Mouse (Mus musculus) retina, postnatal 1 day (tissue): Measurements from ENCODE around the gene 4930572O03Rik.
"Not testable (repeated sequence)": the region's sequence is repeated elsewhere in the genome, so short reads cannot be mapped to it uniquely, and the experiment has no call there.

Experiments
- DNase-seq: peaks from one replicate; pipeline ENCODE4 v3.0.0-alpha.2; 2012

4930572O03Rik gene

DNA sequence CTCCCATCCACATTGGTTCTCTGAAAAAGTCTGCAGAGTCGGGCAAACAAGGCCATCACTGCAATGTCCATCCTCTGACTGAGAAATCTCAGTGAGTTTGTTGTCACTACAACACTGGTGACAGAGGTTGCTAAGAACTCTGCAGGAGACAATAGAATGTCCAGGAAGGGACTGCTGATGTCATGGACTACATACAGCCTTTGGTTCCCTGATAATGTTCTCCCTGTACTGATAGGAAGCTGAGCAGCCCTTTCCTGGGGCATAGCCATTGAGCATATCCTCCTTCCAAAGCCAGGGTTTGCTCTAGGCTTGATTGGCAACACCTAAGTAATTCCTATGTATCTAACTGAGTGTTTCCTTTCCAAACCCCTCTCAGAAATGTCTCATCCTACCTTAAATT lies at the start of gene 4930572O03Rik:
4930572O03Rik (minus strand) TSS at position 101 of the 400 bp plus-strand sequence.
- DNase-seq, result not testable (repeated sequence)

DNA sequence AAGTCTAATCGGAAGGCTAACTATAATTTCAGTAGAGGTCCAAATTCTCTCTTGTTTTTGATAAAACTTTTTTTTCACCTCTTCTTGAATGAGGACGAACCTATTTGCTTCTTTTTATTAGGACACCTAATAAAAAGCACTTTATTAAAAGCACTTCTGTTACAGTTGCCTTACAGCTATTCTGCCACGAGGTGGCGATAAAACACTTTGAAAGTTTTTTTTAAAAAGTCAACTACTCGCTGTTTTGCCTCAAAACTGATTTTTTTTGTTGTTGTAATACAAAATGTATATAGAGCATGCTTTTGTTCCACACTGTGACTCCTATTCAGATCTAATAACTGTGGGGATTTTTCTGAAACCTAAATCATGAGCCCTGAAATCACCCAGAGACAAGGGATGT lies 46.0 kb upstream of the 4930572O03Rik start:
- not testable (repeated sequence) for DNase-seq

DNA sequence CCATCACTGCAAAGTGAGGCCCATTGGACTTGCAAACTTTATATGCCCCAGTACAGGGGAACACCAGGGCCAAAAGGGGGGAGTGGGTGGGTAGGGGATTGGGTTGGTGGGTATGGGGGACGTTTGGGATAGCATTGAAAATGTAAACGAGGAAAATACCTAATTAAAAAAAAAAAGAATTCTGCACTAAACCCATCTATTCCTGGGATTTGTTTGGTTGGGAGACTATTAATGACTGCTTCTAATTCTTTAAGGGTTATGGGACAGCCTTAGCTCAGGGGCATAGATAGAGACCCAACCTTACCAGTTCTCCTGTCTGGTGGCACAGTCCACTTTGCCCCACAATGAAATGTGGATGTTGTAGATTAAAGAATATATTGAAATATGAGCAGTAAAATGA lies 40.9 kb upstream of the 4930572O03Rik start:
- not testable (repeated sequence) for DNase-seq

DNA sequence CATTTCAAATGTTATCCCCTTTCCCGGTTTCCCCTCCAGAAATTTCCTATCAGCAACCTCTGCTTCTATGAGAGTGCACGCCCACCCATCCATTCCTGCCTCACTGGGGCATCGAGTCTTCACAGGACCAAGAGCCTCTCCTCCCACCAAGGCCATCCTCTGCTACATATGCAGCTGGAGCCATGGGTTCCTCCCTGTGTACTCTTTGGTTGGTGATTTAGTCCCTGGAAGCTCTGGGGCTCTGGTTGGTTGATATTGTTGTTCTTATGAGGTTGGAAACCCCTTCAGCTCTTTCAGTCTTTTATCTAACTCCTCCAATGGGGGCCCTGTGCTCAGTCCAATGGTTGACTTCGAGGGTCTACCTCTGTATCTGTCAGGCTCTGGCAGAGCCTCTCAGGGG lies 35.0 kb upstream of the 4930572O03Rik start:
- DNase-seq, result not testable (repeated sequence)

DNA sequence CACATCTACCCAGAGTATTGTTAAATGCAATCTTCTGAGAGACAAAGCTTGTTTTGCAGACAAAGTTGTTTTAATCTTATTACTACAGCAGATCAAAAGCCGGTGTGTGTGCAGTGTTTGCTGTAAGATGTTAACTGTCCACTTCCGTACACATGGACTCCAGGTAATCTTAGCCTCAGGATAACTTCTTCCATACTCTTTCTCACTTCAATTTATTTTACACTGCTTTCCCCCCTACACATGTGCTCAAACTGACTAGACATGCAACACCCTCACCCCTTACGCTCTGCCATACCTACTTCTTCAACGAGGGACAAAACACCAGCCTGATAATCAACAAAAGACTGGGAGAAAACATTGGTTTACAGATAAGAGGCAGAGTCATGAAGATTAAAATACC lies 34.0 kb upstream of the 4930572O03Rik start:
- DNase-seq, result not testable (repeated sequence)

DNA sequence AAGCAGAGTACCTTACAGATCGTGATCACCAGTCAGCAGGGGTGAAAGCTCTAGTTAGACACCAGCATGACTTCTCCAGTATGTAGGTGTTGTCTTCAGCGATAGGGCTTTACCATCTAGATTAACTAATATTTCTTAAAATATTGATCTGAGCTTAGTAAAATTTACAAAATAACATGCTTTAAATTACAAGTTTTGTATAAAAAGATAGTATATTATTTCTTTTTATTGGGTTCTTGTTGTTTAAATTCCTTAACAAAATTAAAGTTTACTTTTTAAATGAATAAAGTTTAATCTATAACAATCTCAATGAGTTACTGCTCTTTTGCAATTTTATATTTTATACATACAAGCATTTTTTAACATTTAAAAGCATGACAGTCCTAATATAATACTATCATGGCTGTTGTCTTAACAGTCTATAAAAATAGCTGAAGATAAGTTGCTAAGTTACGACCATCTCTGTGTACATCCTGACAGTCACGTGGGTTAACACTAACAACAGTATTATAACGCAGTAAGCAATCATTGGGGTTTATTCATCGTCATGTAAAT lies 32.9 kb upstream of the 4930572O03Rik start:
- not testable (repeated sequence) for DNase-seq

DNA sequence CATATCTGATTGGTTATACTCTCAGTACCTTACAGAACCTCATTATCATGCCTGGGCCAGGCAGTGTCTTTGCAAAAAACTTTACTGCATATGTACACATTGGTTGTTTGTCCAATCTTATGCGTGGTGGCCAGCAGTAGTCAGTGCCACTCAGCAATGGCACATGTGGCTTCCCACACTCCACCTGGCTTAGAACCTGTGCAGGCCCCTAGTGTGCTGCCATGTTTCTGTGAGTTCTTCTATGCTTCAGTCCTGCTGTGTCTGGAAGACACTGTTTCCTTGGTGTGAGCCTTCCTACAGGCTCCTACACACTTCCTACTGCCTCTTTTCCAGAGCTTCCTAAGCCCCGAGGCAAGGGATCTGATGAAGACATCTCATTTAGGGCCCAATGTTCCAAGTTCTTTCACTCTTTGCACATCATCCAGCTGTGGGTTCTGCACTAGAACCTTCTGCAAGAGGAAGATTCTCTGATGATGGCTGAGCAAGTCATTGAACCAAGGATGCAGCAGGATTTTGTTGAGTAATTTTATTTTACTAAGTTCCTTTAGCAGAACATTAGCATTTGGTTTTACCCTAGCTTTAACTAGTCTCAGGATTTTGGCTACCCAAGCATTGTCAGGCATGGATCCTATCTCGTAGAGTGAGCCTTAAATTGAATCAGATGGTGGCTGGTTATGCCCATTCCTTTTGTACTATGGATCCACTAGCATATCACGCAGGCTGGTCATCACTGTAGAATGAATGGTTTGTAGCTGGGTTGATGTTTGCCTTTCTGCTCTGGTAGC lies 32.2 kb upstream of the 4930572O03Rik start:
- DNase-seq, result not testable (repeated sequence)

DNA sequence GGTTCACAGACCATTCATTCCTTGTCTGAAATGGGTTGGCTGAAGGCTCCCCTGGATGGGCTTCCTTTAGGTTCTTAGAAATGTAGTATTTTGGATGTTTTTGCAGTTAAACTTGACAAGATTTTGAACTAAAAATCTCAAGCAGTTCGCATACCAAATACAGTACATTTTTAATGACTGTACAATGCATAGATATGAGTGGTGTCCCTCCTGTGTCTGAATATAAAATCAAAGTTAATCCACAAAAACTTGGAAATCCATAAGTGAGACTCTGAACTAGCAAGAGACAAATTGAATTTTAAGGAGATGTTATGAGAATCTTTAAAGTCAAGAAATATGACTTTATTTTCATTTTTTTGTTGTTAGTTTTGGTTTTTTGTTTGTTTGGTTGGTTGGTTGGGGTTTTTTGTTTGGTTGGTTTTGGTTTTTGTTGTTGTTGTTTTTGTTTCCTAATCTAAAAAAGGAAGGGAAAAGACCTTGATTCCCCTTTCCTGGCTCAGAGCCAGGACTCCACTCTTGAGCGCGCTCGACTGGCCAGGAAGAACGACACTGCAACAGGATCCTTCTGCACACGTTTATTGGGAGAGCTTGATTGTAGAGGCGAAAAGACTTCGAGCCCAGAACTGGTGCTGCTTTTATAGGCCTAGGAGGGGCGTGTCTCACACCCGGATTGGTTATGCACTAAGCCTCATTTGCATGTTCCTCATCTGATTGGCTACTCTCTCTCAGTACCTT lies 24.6 kb upstream of the 4930572O03Rik start:
- DNase-seq, result not testable (repeated sequence)

DNA sequence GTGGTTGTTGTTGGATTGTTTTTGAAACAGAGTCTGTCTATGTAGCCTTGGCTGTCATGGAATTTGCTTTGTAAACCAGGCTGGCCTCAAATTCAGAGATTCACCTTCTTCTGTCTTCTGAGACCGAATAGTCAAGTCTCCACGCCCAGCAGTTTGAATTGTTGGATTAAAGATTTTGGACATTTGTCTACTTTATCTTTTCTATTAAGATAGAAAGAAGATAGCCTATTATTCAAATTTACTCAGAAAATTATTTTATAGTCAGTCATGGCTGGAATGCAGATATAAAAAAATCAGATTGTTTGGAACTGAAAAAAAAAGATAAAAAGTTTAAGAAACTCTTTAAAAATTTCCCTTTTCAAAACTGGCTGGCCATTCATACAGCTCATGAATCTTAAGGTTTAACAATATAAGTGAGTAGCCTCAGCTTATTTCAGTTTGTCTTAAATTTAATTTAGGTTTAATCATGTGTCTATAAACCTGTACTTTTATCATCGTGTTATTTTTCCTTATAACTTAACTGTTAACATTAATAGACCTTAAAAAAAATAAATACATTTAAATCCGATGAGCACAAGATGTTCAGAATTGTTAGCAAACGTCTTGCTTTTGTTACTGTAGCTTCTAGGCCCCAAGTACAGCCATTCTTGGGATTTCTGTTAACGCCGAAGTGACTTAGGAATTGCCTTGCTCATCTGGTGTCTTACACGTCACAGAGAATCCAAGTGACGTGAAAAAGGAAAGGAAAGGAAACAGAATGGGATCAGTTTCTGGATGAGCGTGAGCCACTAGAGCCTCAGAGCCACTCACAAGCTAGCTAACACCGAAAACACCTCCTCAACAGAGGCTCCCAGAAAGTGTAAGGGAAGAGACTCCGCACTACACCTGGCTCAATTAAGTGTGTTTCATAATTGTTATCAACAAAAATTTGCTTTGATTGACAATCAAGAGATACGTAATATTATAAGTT lies 23.4 kb upstream of the 4930572O03Rik start:
- not testable (repeated sequence) for DNase-seq

DNA sequence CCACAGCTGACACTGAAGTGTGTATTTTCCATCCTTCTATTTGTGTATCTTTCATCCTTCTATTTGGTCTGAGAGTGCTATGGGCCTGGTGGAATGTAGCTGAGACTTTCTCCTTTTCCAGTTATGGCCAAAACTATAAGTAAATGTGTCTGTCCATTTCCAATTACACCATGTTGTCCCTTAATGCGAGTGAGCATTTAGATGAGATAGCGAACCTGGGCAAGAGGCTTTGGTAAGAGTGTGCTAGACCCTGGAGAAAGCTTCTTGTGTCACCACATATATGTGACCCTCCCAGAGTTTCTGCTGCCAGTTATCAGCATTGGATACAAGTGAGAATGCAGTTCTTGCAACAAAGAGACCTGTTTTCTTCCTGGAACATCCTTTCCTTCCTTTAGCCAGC lies 22.0 kb upstream of the 4930572O03Rik start:
- DNase-seq, result not testable (repeated sequence)

DNA sequence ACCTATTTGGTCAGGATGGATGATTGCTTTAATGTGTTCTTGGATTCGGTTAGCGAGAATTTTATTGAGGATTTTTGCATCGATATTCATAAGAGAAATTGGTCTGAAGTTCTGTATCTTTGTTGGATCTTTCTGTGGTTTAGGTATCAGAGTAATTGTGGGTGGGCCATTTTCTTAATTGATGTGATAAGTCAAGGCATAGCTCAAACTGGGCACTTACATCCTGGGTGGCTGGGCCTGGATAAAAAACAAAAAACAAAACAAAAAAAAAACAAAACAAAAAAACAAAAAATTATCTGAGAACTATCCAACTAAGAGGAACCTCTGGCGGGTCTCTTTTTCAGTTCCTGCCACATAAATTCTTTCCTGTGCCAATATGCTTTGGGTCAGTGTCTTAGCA lies 20.9 kb upstream of the 4930572O03Rik start:
- DNase-seq, result not testable (repeated sequence)

DNA sequence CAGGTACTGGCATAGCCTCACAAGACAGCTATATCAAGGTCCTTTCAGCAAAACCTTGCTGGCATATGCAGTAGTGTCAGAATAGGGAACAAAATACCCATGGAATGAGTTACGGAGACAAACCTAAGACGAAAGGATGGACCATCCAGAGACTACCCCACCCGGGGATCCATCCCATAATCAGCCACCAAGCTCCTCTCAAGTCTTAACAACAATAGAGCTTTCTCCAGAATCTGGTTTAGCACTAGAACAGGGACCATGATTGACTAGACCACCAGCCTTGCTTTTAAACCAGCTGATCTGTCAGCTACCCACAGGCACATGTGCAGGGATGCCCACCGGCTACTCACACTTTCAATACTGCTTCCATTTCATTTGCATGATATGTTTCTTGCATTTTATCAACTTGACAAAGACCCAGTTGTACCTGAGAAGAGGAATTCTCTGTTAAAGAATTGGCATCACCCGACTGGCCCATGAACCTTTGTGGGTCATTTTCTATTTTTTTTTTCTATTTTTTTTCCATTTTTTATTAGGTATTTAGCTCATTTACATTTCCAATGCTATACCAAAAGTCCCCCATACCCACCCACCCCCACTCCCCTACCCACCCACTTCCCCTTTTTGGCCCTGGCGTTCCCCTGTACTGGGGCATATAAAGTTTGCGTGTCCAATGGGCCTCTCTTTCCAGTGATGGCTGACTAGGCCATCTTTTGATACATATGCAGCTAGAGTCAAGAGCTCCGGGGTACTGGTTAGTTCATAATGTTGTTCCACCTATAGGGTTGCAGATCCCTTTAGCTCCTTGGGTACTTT lies 17.8 kb upstream of the 4930572O03Rik start:
- not testable (repeated sequence) for DNase-seq

DNA sequence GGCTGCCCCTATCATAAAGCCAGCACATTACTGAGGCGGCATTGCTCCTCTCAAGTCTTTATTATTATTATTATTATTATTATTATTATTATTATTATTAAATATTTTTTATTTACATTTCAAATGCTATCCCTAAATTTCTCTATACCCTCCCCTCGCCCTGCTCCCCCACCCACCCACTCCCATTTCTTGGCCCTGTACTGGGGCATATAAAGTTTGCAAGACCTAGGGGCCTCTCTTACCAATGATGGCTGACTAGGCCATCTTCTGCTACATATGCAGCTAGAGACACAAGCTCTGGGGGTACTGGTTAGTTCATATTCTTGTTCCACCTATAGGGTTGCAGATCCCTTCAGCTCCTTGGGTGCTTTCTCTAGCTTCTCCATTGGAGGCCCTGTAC lies 17.1 kb upstream of the 4930572O03Rik start:
- not testable (repeated sequence) for DNase-seq

DNA sequence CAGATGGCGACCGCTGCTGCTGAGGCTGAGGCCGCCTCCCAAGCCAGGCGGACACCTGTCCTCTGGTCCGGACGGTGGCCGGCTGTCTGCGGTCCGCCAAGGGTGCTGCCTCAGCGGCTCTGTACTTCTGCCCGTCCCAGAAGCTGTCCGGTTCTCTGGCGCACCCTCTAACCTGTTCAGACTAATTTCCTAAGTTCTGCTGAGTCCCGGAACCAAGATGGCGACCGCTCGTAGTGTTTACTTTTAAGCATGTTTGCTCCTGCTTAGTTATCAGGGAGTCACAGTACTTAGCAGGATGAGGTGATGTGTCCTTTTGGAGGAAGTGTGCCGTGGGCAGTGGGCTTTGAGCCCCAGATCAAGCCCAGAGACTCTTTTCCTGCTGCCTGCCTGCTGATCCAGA lies 13.9 kb upstream of the 4930572O03Rik start:
- not testable (repeated sequence) for DNase-seq

DNA sequence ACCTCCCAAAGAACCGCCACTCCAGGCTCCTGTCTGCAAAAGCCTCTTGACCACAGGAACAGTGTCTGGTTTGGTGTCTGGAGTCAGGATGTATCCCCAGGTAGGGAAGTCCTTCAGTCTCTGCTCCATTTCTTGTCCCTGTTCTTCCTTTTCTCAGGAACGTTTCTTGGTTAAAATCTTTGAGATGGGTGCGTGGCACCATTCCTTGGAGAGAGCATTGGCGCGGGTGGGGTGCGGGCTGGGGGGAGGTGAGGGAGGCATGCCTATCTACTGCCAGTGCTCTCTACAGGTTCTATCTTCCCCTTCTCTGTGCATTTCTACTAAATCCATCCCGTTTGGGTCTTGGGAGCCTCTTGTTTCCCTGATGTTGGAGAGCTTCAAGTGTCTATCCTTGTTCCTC lies 7.0 kb upstream of the 4930572O03Rik start:
- DNase-seq, result not testable (repeated sequence)

DNA sequence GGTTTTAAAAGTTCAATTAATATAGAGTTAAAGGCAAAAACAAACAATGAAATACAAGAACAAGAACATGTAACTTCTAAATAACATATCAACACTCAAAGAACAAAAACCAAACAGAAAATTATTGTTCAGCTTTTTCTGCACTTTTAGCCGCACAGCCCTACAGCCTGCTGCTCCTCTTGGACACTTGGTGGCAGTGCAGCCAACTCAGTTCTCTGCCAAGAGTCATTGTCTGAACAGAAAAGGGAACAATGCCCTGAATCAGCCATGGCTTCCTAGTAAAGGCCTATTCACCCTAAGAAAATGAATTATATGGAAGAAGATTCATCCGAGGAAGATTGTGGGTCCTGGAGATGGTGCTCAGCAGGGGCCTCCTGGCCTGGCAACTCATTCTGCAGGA lies 4.5 kb downstream of the 4930572O03Rik start:
- DNase-seq, result not testable (repeated sequence)

DNA sequence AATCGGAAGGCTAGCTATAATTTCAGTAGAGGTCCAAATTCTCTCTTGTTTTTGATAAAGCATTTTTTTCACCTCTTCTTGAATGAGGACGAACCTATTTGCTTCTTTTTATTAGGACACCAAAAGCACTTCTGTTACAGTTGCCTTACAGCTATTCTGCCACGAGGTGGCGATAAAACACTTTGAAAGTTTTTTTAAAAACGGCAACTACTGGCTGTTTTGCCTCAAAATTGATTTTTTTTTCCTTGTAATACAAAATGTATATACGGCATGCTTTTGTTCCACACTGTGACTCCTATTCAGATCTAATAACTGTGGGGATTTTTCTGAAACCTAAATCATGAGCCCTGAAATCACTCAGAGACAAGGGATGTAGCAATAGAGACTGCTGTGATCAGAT lies 11.2 kb downstream of the 4930572O03Rik start:
- DNase-seq, result peak; percentile 3

DNA sequence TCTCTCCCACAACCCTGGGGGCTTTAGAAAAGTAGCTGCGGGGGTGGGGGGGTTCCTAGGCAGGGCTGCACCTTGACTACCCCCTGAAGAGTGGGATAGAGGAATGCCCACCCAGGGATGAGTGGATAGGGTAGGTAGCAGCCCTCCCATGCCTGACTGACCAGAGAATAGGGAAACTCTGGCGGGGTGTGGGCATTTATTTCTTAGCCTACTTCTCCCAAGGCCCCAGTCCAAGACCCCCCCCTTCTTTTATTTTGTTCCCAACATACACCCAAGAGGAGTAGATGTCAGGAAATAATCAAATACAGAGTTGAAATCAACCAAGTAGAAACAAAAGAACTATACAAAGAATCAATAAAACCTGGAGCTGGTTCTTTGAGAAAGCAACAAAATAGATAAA lies 19.2 kb downstream of the 4930572O03Rik start:
- DNase-seq, result not testable (repeated sequence)

DNA sequence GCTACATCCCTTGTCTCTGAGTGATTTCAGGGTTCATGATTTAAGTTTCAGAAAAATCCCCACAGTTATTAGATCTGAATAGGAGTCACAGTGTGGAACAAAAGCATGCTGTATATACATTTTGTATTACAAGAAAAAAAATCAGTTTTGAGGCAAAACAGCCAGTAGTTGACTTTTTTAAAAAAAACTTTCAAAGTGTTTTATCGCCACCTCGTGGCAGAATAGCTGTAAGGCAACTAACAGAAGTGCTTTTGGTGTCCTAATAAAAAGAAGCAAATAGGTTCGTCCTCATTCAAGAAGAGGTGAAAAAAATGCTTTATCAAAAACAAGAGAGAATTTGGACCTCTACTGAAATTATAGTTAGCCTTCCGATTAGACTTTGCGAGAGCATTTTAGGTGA lies 26.8 kb downstream of the 4930572O03Rik start:
- DNase-seq, result not testable (repeated sequence)

DNA sequence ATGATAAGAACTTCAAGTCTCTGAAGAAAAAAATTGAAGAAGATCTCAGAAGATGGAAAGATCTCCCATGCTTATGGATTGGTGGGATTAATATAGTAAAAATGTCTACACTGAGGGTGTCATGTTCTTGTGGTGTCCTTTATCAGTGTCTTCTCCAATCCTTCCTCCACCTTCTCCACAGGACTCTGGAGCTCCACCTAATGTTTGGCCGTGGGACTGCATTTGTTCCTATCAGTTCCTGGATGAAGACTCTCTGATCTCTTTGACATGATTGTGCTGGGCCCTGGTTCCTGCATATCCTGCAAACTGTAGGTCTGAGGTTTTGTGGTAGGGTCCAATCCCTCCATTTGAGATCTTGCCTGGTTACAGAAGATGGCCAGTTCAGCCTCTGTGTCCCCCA lies 28.7 kb downstream of the 4930572O03Rik start:
- DNase-seq, result not testable (repeated sequence)

DNA sequence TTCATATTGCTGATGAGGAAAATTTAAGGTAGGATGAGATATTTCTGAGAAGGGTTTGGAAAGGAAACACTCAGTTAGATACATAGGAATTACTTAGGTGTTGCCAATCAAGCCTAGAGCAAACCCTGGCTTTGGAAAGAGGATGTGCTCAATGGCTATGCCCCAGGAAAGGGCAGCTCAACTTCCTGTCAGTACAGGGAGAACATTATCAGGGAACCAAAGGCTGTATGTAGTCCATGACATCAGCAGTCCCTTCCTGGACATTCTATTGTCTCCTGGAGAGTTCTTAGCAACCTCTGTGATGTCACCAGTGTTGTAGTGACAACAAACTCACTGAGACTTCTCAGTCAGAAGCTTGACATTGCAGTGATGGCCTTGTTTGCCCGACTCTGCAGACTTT lies 38.1 kb downstream of the 4930572O03Rik start, which contains the start of gene Speer4d:
Speer4d (plus strand) TSS at position 301 of the 400 bp plus-strand sequence.
- DNase-seq, result not testable (repeated sequence)
